Mouse (Mus musculus) spleen, postnatal 36 days (tissue): ENCODE results near the gene Atxn7.

Source experiments
- DNase-seq, 2 experiments: peaks; one replicate each; pipeline ENCODE4 v3.0.0; 2022; ENCODE audit warnings: low spot score in 2 of 2, mixed read lengths in 1 of 2

Gene Atxn7

DNA sequence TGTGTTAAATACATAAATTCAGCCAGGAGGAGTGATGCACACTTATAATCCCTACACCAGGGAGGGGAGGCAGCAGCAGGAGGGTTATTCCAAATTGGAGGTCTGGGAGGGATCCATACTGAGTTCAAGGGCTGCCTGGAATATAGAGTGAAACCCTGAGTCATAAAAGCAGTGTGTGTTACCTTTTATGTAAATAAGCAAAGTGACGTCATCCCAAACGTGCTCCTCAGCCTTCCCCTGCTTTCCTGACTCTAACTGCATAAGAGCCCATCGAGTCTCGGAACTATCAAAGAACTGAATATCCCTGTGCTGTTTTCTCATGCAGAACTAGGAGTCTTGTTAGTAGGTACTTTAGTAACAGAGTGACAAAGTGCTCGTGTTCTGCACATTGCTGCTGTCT, 102.1 kb downstream of the Atxn7 start:
- DNase-seq, result no peak

- no peak for DNase-seq
These were observed 103.4 kb downstream of the Atxn7 start for GRCm38 (mm10) chr14:14064486-14065141.

- no peak for DNase-seq
These were observed 103.9 kb downstream of the Atxn7 start for GRCm38 (mm10) chr14:14065142-14065498.

DNA sequence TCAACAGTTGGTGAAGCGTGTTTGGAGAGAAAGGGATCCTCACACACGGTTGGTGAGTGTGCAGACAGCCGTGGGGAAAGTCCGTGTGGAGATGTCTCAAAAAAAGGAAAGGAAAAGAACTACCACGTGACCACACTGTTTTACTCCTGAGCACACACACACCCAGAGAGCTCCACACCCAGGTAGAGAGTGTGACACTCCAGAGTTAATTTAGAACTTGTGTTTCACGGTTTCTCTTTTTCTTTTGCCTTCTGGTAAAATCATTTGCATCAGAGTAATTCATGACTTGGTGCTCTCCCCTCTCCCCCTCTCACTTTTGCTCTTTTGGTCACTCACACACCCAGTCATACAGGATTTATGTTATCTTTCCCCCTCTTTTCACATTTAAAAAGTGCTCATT, 105.0 kb downstream of the Atxn7 start:
- no peak for DNase-seq

- DNase-seq, result peak; percentile 26 to 38
These were observed 106.6 kb downstream of the Atxn7 start for GRCm38 (mm10) chr14:14067648-14068472.

GRCm38 (mm10) chr14:14068553-14068952, 107.3 kb downstream of the Atxn7 start:
- peak in 1 of 2 experiments; percentile 8 for DNase-seq

- no peak for DNase-seq
These were observed 109.5 kb downstream of the Atxn7 start for GRCm38 (mm10) chr14:14070541-14071315.

DNA sequence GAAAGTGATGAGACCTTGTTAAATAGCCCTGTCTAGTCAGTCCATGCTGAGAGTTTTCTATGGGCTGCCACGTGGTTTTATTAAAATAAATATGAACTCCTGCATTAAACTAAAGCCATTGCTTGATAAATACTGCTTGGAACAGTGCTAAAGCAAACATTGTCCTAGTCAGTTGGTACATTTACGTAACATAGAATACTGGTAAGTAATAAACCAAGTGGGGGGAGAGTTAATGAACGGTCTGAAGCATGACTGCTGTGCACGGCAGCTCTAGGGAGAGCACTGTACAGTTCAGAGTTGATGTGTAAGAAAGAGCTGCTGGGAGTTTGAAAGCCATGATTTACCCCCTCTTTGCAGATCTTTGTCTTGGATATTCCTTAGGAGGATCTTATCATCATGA, 110.2 kb downstream of the Atxn7 start:
- DNase-seq, result no peak

GRCm38 (mm10) chr14:14080604-14081194, 119.5 kb downstream of the Atxn7 start:
- DNase-seq, result no peak

- DNase-seq, result no peak
These were observed 122.6 kb downstream of the Atxn7 start for GRCm38 (mm10) chr14:14083811-14084210.

GRCm38 (mm10) chr14:14086711-14087263, 125.5 kb downstream of the Atxn7 start:
- no peak for DNase-seq

- DNase-seq, result no peak
These were observed 126.1 kb downstream of the Atxn7 start for GRCm38 (mm10) chr14:14087348-14087747.

DNA sequence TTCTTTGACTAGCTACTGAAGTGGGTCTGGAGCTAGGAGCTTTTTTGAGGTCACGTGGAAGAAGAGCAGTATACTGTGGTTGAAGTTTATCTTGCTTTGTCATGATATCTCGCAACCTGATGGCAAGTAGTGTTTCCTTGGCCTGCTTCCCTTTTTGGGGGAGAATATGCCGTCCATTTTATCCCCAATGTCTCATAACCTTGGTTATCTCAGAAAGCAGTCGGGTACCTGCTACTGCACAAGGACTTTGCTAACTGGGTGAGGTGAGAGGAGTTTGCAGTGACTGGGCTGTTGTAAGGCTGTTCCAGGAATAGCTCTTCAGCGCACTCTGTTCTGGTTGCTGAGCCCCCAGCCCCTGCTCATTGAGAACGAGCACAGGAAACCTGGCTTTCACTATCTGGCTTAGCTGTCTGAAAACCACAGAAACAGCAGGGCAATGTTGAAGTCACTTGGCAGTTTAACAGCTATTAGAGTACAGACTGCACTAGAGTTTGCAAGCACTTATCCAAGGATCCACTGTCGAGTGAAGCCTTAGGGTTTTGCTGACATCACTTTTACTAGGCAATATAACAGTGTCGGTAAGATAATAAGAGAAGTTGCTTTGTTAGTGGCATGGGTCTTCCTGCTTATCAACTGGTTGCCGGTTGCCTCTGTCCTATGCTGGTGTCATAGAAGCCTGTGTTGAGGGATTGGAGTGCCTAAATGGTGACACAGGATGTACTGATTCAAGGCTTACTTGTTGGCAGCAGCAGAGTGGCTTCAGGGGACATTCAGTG, 127.0 kb downstream of the Atxn7 start:
- peak in 1 of 2 experiments; percentile 10 for DNase-seq

DNA sequence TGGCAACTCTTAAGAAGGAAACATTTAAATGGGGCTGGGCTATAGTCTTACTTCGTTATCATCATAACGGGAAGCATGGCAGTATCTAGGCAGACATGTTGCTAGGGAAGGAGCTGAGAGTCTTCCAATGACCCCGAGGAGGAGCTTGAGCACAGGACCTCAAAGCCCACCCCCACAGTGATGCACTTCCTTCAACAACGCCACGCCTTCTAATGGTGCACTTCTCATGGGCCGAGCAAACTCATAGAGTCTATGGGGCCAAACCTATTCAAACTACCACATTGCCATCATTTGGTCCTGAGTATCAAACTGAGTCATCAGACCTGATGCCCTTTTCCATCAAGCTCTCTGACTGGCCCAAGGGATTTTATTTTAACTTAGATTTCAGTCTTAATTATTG, 129.3 kb downstream of the Atxn7 start:
- no peak for DNase-seq

GRCm38 (mm10) chr14:14098330-14098980, 137.2 kb downstream of the Atxn7 start:
- DNase-seq, result peak; percentile 71 to 84

DNA sequence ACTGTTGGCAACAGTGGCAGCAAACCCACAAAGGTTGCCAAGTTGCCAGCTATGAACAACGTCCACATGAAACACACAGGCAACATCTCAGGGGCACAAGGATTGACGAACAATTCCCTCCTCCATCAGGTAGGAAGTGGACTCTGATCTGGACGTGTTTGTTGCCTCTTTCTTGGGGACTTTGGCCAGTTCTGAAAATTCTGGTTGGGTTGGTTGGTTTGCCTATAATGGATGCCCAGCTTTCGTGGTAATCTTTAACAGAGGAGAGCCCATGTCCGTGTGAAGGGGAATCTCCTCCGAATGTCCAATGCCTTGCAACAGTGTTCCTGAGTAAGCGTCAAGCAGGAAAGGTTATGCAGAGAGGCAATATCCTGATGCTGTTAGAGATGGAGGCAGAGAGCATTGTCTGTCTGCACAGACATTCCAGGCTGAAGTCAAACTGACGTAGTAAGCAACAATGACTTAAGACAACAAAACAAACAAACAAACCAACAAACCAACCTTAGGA, 139.6 kb downstream of the Atxn7 start:
- no peak for DNase-seq

DNA sequence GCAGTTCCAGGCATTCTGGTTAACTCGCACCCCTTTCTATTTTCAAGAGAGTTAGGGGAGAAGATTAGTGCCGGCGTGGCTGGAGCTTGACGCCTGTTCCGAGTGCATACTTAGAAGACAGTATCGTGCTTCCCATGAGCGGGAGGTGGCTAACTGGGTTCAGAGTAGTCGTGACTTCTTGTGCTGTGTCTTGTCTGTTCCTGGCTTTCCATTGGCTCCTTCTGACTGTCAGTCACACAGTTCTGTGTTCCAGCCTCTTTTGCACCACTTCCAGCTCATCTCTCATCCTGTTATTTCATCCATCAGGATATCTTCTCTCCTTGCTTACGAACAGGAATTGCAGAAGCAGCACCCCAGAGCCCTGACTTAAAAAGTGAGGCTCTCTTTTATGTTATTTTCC, 140.1 kb downstream of the Atxn7 start:
- no peak for DNase-seq

DNA sequence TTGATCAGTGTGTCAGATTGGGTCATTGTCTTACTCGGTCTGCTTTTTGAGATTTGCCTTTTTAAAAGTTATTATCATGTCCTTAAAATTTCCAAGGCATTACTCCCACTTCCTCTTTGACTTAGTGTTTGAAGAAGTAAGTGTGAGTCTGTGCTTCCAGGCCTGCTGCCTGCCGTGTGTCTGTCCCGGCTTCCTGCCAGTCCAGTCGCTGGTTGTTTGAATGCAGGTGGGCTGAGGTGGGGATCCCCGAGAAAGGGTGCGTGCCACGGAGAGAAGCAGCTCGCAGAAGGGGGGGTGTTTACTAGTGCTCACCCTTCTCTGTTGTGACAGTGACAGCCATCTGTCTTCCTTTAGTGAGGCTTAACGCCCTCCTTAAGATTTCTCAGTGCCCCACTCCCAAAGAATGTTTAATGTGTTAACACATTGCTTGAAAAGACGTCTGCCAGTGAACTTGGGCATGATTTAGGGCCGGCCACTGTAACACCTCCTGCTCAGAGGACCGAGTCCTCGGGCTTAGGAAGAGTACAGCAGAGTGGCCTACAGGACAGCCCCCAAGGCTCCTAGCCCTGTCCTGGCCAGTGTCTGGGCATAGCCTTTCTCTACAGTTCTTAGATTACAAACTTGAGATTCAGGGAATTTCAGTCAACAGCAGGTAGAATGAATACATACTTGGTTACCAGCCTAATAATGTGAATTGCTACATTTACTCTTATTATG, 143.1 kb downstream of the Atxn7 start:
- DNase-seq, result no peak

GRCm38 (mm10) chr14:14104930-14105318, 143.7 kb downstream of the Atxn7 start:
- no peak for DNase-seq

GRCm38 (mm10) chr14:14110710-14111109, 149.5 kb downstream of the Atxn7 start:
- no peak for DNase-seq
